Mouse (Mus musculus) G1E (cell line): ENCODE measurements around the gene Sgpl1.

ENCODE experiments used
- CTCF ChIP-seq: IDR thresholded peaks from 2 replicates; pipeline ENCODE4 v1.5.1; 2012; ENCODE audit warnings: low read depth, low read length, inconsistent platforms, mixed read lengths
- GATA1 ChIP-seq: IDR thresholded peaks from 2 replicates; pipeline ENCODE4 v1.6.1; 2012; ENCODE audit warnings: borderline replicate concordance, low read length, inconsistent platforms, mixed read lengths
- POLR2AphosphoS5 ChIP-seq: IDR thresholded peaks from 2 replicates; pipeline ENCODE4 v1.6.1; 2012; ENCODE audit warnings: low read depth, low read length, inconsistent platforms; ENCODE audit not compliant: insufficient replicate concordance

- no peak for TF ChIP-seq CTCF
- no peak for TF ChIP-seq GATA1
- TF ChIP-seq POLR2AphosphoS5, result no peak
Observed at GRCm38 (mm10) chr10:61195718-61196291, 48.3 kb upstream of the Sgpl1 start.
